Mouse (Mus musculus) adrenal gland, postnatal 25 days (tissue): ENCODE data around the gene Deup1. TPM values are rescaled to one million over a fixed set of nuclear protein-coding genes. Genes with fewer than 3 reads are reported as not detected.

Experiments used
- DNase-seq: peaks from one replicate; pipeline ENCODE4 v3.0.0; 2021; ENCODE audit warnings: mixed read lengths
- long read RNA-seq: library from polyadenylated mRNA; stranded (forward); transcript quantifications from one replicate; pipeline ENCODE4 v2.0.0, GENCODE M21; 2021
- total RNA-seq: library from RNA; stranded (reverse); gene quantifications from 2 replicates; pipeline ENCODE4 v1.2.3, GENCODE M21; 2021

Gene Deup1
- total RNA-seq: 0.29 and 1.1 TPM in 2 replicates
- long read RNA-seq, partial matches to known transcripts: 0 of 1 reads
- long read RNA-seq, other reads (novel, unspliced or antisense): 1 of 1 reads

GRCm38 (mm10) chr9:15627785-15628287, at the start of gene Deup1:
Deup1 (minus strand) TSS chr9:15627933.
- peak; percentile 50 for DNase-seq

DNA sequence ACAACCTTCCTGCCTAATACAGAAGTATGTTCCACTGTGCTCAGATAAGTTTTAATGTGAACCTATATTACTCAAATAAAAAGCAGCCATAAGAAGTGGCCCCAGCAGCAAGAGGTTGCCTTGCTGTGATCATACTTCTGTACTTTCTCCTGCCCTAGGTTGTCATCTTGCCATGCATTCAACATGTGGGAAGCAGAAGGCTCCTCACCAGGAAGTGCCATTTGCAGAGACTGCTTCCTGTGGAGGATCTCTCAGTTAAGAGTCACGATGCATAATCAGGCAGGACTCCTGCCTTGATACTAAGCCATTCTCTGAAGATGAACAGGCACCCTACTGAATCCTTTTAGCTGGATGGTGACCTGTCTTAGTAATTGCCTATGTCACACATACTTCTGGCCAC, 44.5 kb upstream of the Deup1 start:
- DNase-seq: no peak

- DNase-seq: no peak
Observed at GRCm38 (mm10) chr9:15670002-15670527, 42.3 kb upstream of the Deup1 start.

- no peak for DNase-seq
Observed at GRCm38 (mm10) chr9:15669452-15669851, 41.7 kb upstream of the Deup1 start.

DNA sequence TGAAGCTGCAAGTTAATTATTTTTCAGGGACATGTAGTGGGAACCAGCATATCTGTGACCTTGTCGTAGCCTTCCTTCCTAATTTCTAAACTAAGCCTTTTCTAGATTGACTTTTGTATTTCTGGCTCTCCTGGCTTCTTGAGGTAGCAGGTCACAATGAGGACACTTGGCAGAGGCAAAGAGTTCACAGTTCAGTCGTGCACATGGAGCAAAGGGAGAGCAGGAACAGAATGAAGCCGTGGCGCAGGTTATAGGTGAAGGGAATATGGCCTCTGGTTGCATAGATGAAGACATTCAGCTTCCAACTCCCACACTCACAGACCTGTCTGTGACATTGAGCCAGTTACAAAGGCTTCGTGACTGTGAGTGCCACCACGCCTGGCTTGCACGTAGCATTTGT, 36.9 kb upstream of the Deup1 start:
- no peak for DNase-seq

DNA sequence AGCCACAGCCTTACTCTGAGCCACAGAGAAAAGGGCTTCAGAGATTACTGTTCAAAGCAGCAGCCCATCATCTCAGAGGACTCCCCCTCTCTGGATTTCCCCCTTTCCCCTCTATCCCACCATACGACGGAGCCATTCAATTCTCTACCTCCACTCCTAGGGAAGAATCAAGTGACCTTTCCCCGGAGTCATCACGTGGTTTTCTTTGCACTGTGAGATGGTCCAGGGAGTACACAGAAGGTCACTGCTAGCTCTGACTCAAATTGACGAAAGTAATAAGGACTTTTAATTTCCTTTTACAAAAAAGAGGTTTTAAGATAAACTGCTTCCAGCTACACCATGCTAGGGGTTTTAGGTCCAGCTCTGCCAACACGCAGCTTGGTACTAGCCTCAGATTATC, 31.3 kb upstream of the Deup1 start:
- DNase-seq: no peak

DNA sequence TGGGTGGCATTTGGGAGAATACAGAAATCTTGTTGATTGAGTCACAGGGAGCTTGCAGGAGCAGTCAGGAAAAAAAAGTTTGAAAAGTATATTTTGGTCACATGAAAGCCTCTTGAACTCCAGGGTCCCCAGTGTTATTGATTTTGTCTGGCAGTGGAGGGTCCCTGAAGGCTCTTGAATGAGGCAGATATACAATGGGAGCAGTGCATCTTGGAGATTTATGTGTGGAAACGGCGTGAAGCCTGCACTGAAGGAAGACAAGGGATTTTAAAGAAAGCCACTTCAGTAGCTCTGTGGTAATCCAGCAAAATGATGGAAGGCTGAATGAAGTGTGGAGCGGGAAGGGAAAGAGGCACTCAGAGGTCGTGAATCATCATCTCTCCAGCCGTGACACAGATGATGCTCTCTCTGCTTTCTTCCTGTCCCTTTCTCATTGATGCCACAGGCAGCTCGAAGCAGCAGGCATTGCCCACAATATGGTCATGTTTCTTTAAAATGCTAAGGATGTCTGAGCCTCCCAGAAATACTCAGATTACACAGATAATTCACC, 30.6 kb upstream of the Deup1 start:
- no peak for DNase-seq

- no peak for DNase-seq
Observed at GRCm38 (mm10) chr9:15653036-15653435, 25.3 kb upstream of the Deup1 start.

GRCm38 (mm10) chr9:15649977-15650376, 22.2 kb upstream of the Deup1 start:
- no peak for DNase-seq

DNA sequence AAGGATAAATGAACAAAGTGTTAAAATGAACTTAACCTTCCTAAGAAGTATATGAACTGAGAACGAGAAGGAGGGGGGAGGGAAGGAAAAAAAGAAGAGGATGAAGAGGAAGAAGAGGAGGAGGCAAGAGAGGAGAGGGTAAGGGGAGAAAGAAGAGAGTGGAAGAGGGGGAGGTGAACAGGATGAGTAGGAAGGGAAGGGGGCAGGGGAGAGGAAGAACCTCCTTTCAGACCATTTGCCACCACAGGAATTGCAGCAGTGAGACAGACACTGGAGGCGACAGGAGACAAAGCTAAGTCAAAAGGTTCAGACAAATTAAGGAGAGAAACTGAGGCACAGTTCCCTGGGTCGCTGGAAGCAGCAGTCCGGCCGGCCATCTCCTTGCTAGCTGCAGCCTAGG, 349 bp downstream of the Deup1 start:
- no peak for DNase-seq

DNA sequence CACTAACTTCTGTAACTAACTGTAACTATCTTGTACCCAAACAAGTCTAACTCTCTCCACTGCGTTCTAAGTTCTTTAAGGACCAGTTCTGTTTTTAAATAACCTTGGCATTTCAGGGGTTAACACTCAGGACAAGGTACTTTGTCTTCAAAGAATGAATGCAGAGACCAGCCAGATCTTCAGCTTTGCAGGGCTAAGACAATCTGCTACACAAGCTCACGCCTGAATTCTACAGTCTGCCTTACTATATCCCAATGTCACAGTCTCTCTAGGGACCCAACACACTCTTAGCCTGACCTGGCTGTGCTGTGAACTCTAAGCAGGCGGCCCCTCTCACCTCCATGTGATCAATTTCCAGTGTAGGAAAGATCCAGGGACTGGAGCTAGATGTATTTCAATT, 3.0 kb downstream of the Deup1 start:
- DNase-seq: no peak

GRCm38 (mm10) chr9:15619767-15620166, 8.0 kb downstream of the Deup1 start:
- no peak for DNase-seq

DNA sequence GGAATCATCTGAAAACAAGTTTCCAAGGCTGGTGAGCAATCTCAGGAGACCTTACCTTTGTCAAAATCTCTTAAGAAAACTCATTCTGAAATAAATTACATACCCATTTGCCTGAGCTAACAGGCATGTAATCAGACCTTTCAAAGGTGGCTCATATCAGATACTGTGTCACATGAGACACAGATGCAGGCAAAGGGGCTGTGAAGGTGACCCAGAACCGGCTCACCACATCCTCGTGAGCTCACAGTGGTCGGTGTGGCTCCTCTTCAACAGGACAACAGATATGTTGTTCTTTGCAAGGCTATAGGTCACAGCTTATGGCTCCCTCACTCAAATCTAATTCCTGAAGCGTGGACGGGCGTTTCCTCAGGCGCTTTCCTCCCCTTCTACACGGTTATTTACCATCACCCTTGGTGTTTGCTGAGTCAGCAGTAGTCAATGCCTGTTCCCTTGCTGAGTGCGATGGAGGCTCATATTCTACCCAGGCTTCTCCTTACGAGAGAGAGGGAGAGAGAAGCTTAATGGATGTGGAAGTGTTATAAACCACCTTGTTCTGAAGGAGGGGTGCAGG, 8.6 kb downstream of the Deup1 start:
- DNase-seq: no peak

DNA sequence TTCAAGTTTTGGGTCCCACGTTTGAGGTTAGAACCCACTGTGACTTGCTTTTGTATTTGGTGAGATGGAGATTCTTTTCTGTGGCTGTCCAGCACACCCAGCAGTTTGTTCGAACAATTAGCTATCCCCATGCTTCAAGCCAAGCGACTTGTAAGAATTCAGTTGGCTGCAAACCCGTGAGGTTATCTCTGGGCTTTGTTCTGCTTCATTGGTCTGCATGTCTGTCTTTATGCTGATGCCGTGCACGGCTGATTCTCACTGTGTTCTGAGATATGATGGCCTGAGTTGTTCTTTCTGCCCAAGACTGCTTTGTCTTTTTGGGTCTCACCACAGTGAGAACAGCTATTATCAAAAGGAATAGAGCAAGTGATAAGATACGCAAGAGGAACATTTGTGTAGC, 10.7 kb downstream of the Deup1 start:
- DNase-seq: no peak

- DNase-seq: no peak
Observed at GRCm38 (mm10) chr9:15616471-15616870, 11.3 kb downstream of the Deup1 start.

DNA sequence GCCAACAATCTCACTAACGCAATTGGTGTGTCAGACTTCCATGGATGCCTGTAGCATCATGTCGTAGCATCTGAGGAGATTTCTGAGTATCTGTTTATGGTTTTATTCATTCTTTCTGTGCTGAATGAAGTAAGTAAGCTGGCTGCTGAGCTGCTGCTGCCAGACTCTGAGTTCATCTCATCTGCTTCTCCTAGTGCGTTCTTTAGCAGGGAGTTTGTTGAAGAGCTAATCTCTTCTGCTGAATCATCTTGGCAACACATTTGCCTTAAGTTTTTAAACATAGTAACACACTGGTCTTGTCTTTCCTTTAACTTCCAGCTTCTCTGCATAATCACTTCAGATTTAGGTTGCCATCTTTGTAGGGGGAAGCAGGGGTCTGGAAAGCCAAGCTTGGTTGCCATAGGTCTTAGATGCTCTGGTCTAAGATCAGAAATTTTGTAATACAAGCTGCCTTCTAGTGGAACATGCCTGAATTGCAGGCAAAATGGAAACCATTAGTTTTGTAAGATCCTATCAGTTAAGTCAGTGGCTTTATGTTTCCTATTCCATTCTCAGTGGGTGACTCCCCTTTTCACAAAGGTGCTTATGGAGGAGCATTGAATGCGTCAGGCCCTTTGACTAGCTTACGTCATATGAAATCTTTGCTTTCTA, 18.3 kb downstream of the Deup1 start:
- no peak for DNase-seq

DNA sequence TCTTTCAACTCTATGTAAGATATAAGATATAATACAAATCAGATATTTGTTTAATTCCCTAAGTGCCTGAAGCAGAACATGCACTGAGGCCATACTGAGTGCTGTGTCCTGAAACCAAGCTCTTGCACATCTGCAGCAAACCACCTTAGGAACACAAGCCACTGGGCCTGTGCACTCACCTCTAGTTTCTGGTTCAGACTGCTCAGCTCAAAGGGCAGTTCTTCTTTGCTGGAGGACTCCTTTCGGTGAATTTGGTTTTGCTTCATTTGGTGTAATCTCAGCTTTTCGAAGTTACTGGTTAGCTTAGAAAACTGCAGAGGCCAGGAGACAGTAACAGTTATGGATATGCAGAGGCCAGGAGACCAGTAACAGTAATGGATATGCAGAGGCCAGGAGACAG, 20.1 kb downstream of the Deup1 start:
- no peak for DNase-seq

DNA sequence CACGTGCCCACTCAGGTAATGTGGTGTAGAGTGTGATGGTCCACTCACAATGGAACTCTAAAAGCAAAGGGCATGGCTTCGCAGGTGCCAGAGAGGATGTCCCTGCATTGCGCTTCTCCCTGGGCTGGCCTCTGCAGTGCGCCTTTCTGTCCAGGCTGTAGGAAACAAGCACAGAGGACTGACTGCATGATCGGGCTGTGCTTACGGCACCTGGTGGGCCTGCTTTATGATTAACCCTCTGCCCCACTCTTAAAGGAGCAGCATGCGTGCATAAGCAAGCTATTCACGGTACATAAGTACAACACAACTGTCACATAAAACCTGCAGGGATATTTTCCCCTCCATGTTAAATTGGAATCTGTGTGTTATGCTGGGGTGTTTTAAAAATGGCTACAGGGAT, 24.6 kb downstream of the Deup1 start:
- no peak for DNase-seq

DNA sequence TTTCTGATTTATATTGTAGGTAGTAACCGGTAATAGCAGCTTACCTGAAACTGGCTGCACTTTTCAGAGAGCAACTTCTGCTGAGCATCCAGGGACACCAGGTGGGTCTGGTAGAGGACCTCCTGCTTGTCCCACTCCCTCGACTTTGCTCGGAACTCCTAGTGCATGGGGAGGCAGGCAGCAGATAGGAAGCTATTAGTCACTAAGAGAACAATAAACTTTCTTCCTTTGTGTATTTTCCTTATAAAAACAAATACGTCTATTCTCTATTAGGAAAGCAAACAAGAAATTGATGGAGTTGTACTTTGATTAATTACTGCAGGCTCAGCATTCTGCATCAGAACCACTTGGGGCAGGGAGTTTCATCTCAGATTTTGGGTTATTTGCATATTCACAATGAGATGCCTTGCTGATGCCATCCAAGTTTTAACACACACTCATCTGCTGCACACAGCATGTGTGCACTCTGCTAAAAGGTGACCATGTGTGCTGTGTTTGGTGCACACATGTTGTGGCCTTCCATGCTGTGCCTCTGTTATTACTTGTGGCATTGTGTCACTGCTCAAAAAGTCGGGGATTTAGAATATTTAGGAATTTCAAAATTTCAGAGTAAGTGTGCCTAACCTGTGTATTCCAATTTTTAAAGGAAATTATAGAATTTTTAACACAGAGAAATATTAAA, 26.7 kb downstream of the Deup1 start:
- DNase-seq: no peak

- DNase-seq: no peak
Observed at GRCm38 (mm10) chr9:15600156-15600858, 27.4 kb downstream of the Deup1 start.

DNA sequence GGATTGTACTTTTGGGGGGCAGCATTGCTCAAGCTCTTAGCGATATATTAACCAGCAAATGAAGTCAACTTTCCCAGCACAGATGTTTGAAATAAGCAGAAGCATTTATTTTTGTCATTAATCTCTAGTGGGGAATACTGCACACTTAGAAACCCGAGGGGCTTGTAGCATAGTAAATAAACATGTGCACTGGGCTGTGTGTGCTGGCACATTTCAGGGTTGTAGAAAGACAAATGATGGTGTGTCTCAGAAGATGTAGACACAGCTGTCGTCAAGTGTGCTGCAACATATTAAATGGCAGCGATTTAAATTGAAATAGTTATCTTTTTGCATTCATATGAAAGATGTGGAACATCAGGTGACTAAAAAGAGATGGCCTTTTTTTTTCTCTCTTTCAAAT, 31.1 kb downstream of the Deup1 start:
- DNase-seq: no peak

- DNase-seq: no peak
Observed at GRCm38 (mm10) chr9:15594148-15594547, 33.6 kb downstream of the Deup1 start.
